Mouse (Mus musculus): ENCODE measurements around the gene Cnga1.

GRCm38 (mm10) chr5:72644175-72644574 is at the start of gene Cnga1:
- TF ChIP-seq POLR2A (IDR thresholded peaks at IDR 0.05; ENCODE audit: control insufficient read depth, extremely low read depth, insufficient read depth, low read length, poor library complexity) (no peak), CTCF (IDR thresholded peaks at IDR 0.05; ENCODE audit: borderline replicate concordance, control insufficient read depth, extremely low read depth, insufficient read depth, low read length, poor library complexity) (no peak)
